Comparison of ENCODE assay signal across 12 mouse cellular contexts in genomic region chr8:35201416-35201815, GRCm38 (mm10).
A peak's percentile ranks its signal among the peaks of the same experiment; 100 is the strongest.
DNase-seq lines count a peak whose midpoint lies in the region; ATAC-seq and TF ChIP-seq lines count a peak whose summit lies in the region.
"Had no signal": no experiment of that assay in that cellular context is flagged by ENCODE, and none has a peak within 500 bp of the region (broad histone marks: within the 10 kb centered on the region; RNA-seq: fewer than 3 reads in every experiment).

No protein-coding gene starts in this region.

- peak overlapping the region; percentile 12 for H3K4me3 ChIP-seq in lung, embryonic 14.5 days (ENCODE audit: low read depth, low read length)
- no peak overlapping the region for H3K4me3 ChIP-seq in intestine, postnatal 0 days (ENCODE audit: low read depth, low read length)
- H3K4me3 ChIP-seq in liver, embryonic 11.5 days (ENCODE audit: low read depth, low read length): no peak overlapping the region
- H3K4me3 ChIP-seq in neural tube, embryonic 15.5 days (replicated peaks): no peak overlapping the region
- no peak overlapping the region for H3K4me3 ChIP-seq in midbrain, embryonic 13.5 days (replicated peaks)
- no peak overlapping the region for H3K4me3 ChIP-seq in gastrocnemius, adult 2 months

- H3K9me3 ChIP-seq in lung, embryonic 14.5 days (ENCODE audit: low read depth, low read length): no peaks in the 10 kb centered on the region
- H3K9me3 ChIP-seq in intestine, postnatal 0 days (ENCODE audit: control insufficient read depth): no peaks in the 10 kb centered on the region
- H3K9me3 ChIP-seq in liver, embryonic 11.5 days (ENCODE audit: control insufficient read depth, low read length): no peaks in the 10 kb centered on the region
- H3K9me3 ChIP-seq in neural tube, embryonic 15.5 days (replicated peaks): no peaks in the 10 kb centered on the region
- H3K9me3 ChIP-seq in midbrain, embryonic 13.5 days: no peaks in the 10 kb centered on the region

- H3K4me2 ChIP-seq in lung, embryonic 14.5 days: peak overlapping the region; percentile 49
- H3K4me2 ChIP-seq in intestine, postnatal 0 days (replicated peaks; ENCODE audit: low read depth): peak overlapping the region; percentile 28
- H3K4me2 ChIP-seq in liver, embryonic 11.5 days: peak overlapping the region; percentile 8; the same call in 1 of the 2 replicates
- no peak overlapping the region for H3K4me2 ChIP-seq in neural tube, embryonic 15.5 days
- H3K4me2 ChIP-seq in midbrain, embryonic 13.5 days (replicated peaks): no peak overlapping the region

- H3K27me3 ChIP-seq in lung, embryonic 14.5 days (ENCODE audit: insufficient read depth, low read length): no peaks in the 10 kb centered on the region
- no peaks in the 10 kb centered on the region for H3K27me3 ChIP-seq in intestine, postnatal 0 days (replicated peaks; ENCODE audit: control insufficient read depth, insufficient read depth, low read length)
- no peaks in the 10 kb centered on the region for H3K27me3 ChIP-seq in liver, embryonic 11.5 days (replicated peaks; ENCODE audit: control insufficient read depth, insufficient read depth, low read length)
- H3K27me3 ChIP-seq in neural tube, embryonic 15.5 days (replicated peaks): no peaks in the 10 kb centered on the region
- no peaks in the 10 kb centered on the region for H3K27me3 ChIP-seq in midbrain, embryonic 13.5 days

- H3K36me3 ChIP-seq in lung, embryonic 14.5 days (ENCODE audit: insufficient read depth): no peaks in the 10 kb centered on the region
- H3K36me3 ChIP-seq in intestine, postnatal 0 days (ENCODE audit: control insufficient read depth, insufficient read depth): no peaks in the 10 kb centered on the region
- H3K36me3 ChIP-seq in liver, embryonic 11.5 days (ENCODE audit: control insufficient read depth, insufficient read depth, low read length): no peaks in the 10 kb centered on the region
- no peaks in the 10 kb centered on the region for H3K36me3 ChIP-seq in neural tube, embryonic 15.5 days
- no peaks in the 10 kb centered on the region for H3K36me3 ChIP-seq in midbrain, embryonic 13.5 days
- H3K36me3 ChIP-seq: G1E had no signal

- no peak for TF ChIP-seq CTCF in lung, embryonic 14.5 days (IDR thresholded peaks at IDR 0.05; ENCODE audit: low read depth)
- TF ChIP-seq CTCF in intestine, postnatal 0 days (IDR thresholded peaks at IDR 0.05; ENCODE audit: low read depth): no peak
- no peak for TF ChIP-seq CTCF in gastrocnemius, adult 2 months (IDR thresholded peaks at IDR 0.05)

- ATAC-seq in lung, embryonic 14.5 days (ENCODE audit: insufficient read depth): peak; percentile 67; the same call in 1 of the 2 replicates
- ATAC-seq in intestine, postnatal 0 days: no peak
- no peak for ATAC-seq in liver, embryonic 11.5 days (replicated peaks; ENCODE audit: low FRiP score)
- ATAC-seq in neural tube, embryonic 15.5 days (ENCODE audit: low FRiP score): no peak
- no peak for ATAC-seq in midbrain, embryonic 13.5 days
- ATAC-seq: hindbrain, postnatal 0 days had no signal

- DNase-seq in lung, embryonic 14.5 days: peak; percentile 74
- no peak for DNase-seq in lung, postnatal 25 days (ENCODE audit: low spot score)
- DNase-seq in liver, embryonic 11.5 days (ENCODE audit: low spot score): no peak
- DNase-seq in urinary bladder, postnatal 25 days (ENCODE audit: low spot score): peak; percentile 48
- no peak for DNase-seq in gastrocnemius, adult 2 months
- DNase-seq: left cerebral cortex, postnatal 4 days; right cerebral cortex, postnatal 14 days had no signal

- 16% methylated on average over 12 of the region's 12 CpGs for WGBS in lung, embryonic 14.5 days
- 29% methylated on average over 12 of the region's 12 CpGs for WGBS in intestine, postnatal 0 days
- 33% methylated on average over 12 of the region's 12 CpGs for WGBS in liver, embryonic 11.5 days
- 66% methylated on average over 12 of the region's 12 CpGs for WGBS in neural tube, embryonic 15.5 days
- WGBS in midbrain, embryonic 13.5 days: 77% methylated on average over 12 of the region's 12 CpGs

- H3K9ac ChIP-seq in lung, embryonic 14.5 days: 0 out of 2 replicates have a peak overlapping the region, but pooled peaks have one; percentile 10
- H3K9ac ChIP-seq in intestine, postnatal 0 days (ENCODE audit: low read depth, low read length): no peak overlapping the region
- no peak overlapping the region for H3K9ac ChIP-seq in liver, embryonic 11.5 days (ENCODE audit: low read depth, low read length)
- H3K9ac ChIP-seq in neural tube, embryonic 15.5 days (replicated peaks): no peak overlapping the region
- no peak overlapping the region for H3K9ac ChIP-seq in midbrain, embryonic 13.5 days (replicated peaks)

- H3K27ac ChIP-seq in lung, embryonic 14.5 days (ENCODE audit: low read depth): peak overlapping the region; percentile 59; the same call in 1 of the 2 replicates
- no peak overlapping the region for H3K27ac ChIP-seq in intestine, postnatal 0 days (ENCODE audit: low read depth, low read length)
- peak overlapping the region; percentile 8; the same call in 1 of the 2 replicates for H3K27ac ChIP-seq in liver, embryonic 11.5 days (ENCODE audit: low read depth, low read length)
- no peak overlapping the region for H3K27ac ChIP-seq in neural tube, embryonic 15.5 days (replicated peaks)
- H3K27ac ChIP-seq in midbrain, embryonic 13.5 days: no peak overlapping the region
- H3K27ac ChIP-seq in gastrocnemius, adult 2 months: no peak overlapping the region
- H3K27ac ChIP-seq: hindbrain, postnatal 0 days had no signal

- intact Hi-C loops in gastrocnemius, adult 2 months (cut with DNase I): no loop called here

- peaks cover 17% of the 10 kb centered on the region; the same call in 1 of the 2 replicates for H3K4me1 ChIP-seq in lung, embryonic 14.5 days (ENCODE audit: insufficient read depth)
- H3K4me1 ChIP-seq in intestine, postnatal 0 days (replicated peaks; ENCODE audit: control insufficient read depth, insufficient read depth, low read length): no peaks in the 10 kb centered on the region
- H3K4me1 ChIP-seq in liver, embryonic 11.5 days (replicated peaks; ENCODE audit: control insufficient read depth, insufficient read depth, low read length): peaks cover 4% of the 10 kb centered on the region
- H3K4me1 ChIP-seq in neural tube, embryonic 15.5 days: peaks cover 12% of the 10 kb centered on the region; the same call in 1 of the 2 replicates
- H3K4me1 ChIP-seq in midbrain, embryonic 13.5 days (replicated peaks): peaks cover 16% of the 10 kb centered on the region

Comparison
In these comparisons a context has a peak if more than half of its experiments do, and no peak if none do; other contexts are left out.
1. DNase-seq: peak in lung, embryonic 14.5 days (single experiment) and urinary bladder, postnatal 25 days (single experiment); none in lung, postnatal 25 days (single experiment), liver, embryonic 11.5 days (single experiment) and gastrocnemius, adult 2 months (single experiment).
2. H3K27ac ChIP-seq: peak in lung, embryonic 14.5 days (single experiment) and liver, embryonic 11.5 days (single experiment); none in intestine, postnatal 0 days (single experiment), neural tube, embryonic 15.5 days (single experiment), midbrain, embryonic 13.5 days (single experiment) and gastrocnemius, adult 2 months (single experiment).
3. H3K4me2 ChIP-seq: peak in lung, embryonic 14.5 days (single experiment), intestine, postnatal 0 days (single experiment) and liver, embryonic 11.5 days (single experiment); none in neural tube, embryonic 15.5 days (single experiment) and midbrain, embryonic 13.5 days (single experiment).